Mouse (Mus musculus): ENCODE measurements around the gene Rin2. TPM values are rescaled to one million over a fixed set of nuclear protein-coding genes. Genes with fewer than 3 reads are reported as not detected.

The Rin2 gene
- polyA plus RNA-seq, 1 experiment from 2014 or later = 3.7 TPM

DNA sequence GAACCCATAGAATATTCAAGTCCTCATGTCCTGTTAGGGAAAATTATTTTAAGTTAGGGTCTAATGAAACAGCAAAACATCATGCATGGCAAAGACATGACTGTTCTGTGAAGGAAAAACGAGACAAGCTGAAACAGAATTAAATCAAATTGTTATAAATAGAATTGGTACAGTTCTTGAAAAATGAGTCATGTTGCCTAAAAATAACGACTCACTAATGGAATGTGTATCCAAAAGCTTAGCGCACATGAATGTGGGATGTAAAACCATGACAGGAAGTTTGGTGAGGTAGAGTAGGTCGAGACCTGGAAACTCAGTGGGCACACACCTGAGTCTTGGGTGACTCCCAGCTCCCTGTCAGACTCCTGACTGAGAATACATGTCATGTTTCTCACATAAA lies 4.9 kb upstream of the Rin2 start:
- H3K36me3 ChIP-seq = no peaks in the 10 kb centered on the region
- WGBS (ENCODE audit: insufficient replicate concordance) = 63% methylated on average over 4 of the region's 4 CpGs
- H3K27ac ChIP-seq = no peak overlapping the region
- peaks cover 8% of the 10 kb centered on the region for H3K4me1 ChIP-seq
- no peak for ATAC-seq
- H3K9ac ChIP-seq = no peak overlapping the region
- H3K9me3 ChIP-seq (replicated peaks) = no peaks in the 10 kb centered on the region
- no peak overlapping the region for H3K4me3 ChIP-seq
- H3K4me2 ChIP-seq = no peak overlapping the region
- peaks cover 22% of the 10 kb centered on the region for H3K27me3 ChIP-seq (replicated peaks)

DNA sequence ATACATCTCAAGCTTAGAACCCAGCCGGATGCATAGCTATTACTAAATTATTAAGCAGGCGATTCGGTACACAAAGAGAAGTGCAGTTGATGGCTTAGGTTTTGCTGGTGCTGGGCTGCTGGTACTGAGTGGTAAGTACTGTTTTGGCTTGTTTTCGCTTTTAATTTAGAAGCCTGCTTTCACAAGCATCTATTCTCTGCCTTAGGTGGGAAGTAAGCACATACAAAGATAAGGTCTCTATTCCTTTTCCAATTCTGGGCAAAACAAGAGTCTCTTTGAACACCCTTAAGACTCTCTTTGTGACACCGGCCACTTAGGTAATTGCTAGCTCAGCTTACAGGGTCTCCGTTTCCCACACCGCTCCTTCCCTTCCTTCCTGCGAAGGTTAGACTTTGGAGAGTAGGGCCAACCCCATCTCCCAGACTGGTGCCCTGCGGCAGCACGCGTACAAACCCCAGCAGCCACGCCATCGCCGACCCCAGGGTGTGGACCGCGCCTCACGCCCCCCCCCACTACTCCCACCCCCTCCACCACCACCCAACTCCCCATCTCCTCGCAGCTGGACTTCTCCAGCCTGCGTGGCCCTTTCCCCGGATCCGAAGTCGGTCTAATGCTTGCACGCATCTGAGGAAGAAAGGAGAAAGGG lies 396 bp upstream of the Rin2 start:
- Histone ChIP-seq H3K27me3 (replicated peaks) (peaks cover 23% of the 10 kb centered on the region), H3K27ac (0 out of 2 replicates have a peak overlapping the region, but pooled peaks have one; percentile 36), H3K4me2 (peak overlapping the region; percentile 76), H3K36me3 (no peaks in the 10 kb centered on the region), H3K4me1 (peaks cover 13% of the 10 kb centered on the region), H3K9ac (peak overlapping the region; percentile 50), H3K9me3 (replicated peaks) (no peaks in the 10 kb centered on the region), H3K4me3 (peak overlapping the region; percentile 57)
- no peak for ATAC-seq
- 5% methylated on average over 22 of the region's 23 CpGs for WGBS (ENCODE audit: insufficient replicate concordance)

DNA sequence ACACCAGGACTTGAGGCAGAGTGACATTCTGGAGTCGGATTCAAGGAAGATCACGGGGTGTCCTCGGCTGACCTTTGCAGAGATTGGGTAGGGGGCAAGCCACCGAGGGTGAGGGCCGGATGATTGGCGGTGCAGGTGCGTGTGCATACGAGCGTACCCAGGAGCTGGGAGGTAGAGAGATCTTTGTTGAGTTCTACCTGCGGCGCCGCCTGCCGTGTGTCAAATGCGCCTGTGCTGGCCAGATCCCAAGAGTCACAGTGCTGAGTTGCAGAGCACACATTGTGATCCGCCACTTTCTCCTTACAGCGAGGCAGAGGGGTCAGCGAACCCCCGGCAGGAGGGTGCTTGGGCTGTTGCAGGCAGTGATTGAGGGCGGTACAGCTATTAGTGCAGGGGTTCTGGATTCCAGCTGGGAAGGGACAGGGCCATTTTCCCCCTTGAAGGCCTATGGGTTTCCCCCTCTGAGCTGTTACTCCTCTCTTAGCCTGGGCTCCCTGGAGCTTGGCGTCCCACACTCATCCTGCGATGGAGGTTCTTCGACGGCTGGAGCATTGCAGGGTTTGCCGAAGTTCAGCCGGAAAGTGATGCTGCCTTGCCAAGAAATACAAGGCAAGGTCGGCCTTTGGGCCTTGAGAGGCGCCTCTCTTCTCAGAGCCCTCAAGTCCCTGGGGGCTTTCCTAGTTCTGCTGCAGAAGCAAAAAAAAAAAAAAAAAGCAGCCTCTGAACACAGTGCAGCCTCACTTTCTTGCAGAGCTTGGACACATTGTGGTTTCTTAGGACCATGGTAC lies 935 bp downstream of the Rin2 start:
- 0 out of 2 replicates have a peak overlapping the region, but pooled peaks have one; percentile 50 for H3K9ac ChIP-seq
- whole genome bisulfite sequencing (ENCODE audit: insufficient replicate concordance) = 15% methylated on average over 27 of the region's 27 CpGs
- peak overlapping the region; percentile 57 for H3K4me3 ChIP-seq
- no peaks in the 10 kb centered on the region for H3K9me3 ChIP-seq (replicated peaks)
- ATAC-seq = no peak
- H3K4me2 ChIP-seq = peak overlapping the region; percentile 76
- peaks cover 13% of the 10 kb centered on the region for H3K4me1 ChIP-seq
- H3K27me3 ChIP-seq (replicated peaks) = peaks cover 23% of the 10 kb centered on the region
- no peaks in the 10 kb centered on the region for H3K36me3 ChIP-seq
- H3K27ac ChIP-seq = no peak overlapping the region

DNA sequence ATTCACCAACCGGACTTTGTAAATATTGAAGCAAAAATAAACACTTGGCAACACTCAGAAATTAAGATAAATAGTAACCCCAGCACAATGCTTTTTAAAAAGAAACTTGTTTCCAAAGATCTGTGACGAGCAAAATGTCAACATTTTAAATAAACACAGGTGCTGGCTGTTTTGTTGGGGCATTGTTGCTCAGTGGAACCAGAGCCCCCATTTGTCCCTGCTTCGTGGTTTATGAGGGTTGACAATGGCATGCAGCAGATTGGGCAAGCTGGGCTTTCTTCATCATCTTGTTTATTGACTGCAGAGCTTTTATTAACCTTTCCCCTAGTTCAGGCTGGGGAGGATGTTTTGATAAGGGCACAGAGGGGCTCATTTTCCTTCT lies 1.5 kb downstream of the Rin2 start:
- H3K4me2 ChIP-seq = no peak overlapping the region
- H3K4me3 ChIP-seq = no peak overlapping the region
- no peaks in the 10 kb centered on the region for H3K9me3 ChIP-seq (replicated peaks)

DNA sequence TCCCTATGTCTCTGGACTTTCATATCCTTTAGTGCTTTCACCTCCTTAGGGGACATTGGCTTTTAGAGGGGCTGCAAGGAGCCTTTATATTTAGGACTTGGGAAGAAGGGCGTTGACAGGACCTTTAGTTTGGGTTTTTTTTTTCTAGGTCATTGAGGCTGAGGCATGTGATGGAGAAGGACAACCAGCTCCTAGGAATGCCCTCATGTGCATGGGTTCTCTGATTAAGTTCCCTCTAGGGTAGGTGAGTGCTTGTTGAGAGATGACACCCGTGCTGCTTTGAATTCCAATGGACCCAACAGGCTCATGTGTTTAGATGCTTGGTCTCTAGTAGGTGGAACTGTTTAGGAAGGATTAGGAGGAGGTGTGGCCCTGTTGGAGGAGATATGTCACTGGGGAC lies 1.9 kb downstream of the Rin2 start:
- Histone ChIP-seq H3K4me2 (no peak overlapping the region), H3K9ac (no peak overlapping the region), H3K27ac (no peak overlapping the region), H3K36me3 (no peaks in the 10 kb centered on the region), H3K9me3 (replicated peaks) (no peaks in the 10 kb centered on the region), H3K27me3 (replicated peaks) (peaks cover 23% of the 10 kb centered on the region), H3K4me3 (no peak overlapping the region), H3K4me1 (peaks cover 13% of the 10 kb centered on the region)
- WGBS (ENCODE audit: insufficient replicate concordance) = 72% methylated on average over 2 of the region's 2 CpGs
- no peak for ATAC-seq

More for the DNA sequence above, 1.5 kb downstream of the Rin2 start:
- 56% methylated on average over 3 of the region's 3 CpGs for WGBS (ENCODE audit: insufficient replicate concordance)
- Histone ChIP-seq H3K4me1 (peaks cover 13% of the 10 kb centered on the region), H3K9ac (no peak overlapping the region), H3K36me3 (no peaks in the 10 kb centered on the region), H3K27ac (no peak overlapping the region), H3K27me3 (replicated peaks) (peaks cover 23% of the 10 kb centered on the region)
- no peak for ATAC-seq

DNA sequence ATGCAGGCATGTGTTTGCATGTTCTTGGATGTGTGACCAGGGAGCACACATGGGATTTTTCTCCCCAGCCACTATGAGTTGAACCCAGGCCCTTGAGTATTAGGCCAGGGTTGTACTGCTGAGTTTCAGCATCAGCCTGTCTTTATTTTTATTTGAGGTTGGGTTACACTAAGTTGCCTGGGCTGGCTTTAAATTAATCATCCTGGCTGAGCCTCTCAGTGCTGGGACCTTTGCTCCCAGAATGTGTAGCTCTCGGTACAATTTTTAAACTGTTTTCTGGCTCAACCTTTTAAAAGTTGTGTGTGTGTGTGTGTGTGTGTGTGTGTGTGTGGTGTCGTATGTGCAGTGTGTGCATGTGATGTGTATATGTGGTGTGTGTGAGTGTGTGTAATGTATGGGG lies 5.1 kb downstream of the Rin2 start:
- peaks cover 4% of the 10 kb centered on the region; the same call in 1 of the 2 replicates for H3K4me1 ChIP-seq
- 67% methylated on average over 2 of the region's 2 CpGs for WGBS (ENCODE audit: insufficient replicate concordance)
- no peak overlapping the region for H3K4me3 ChIP-seq
- H3K9me3 ChIP-seq (replicated peaks) = no peaks in the 10 kb centered on the region
- no peak for ATAC-seq
- no peak overlapping the region for H3K4me2 ChIP-seq
- H3K9ac ChIP-seq = no peak overlapping the region
- peaks cover 1% of the 10 kb centered on the region; the same call in 1 of the 2 replicates for H3K27me3 ChIP-seq (replicated peaks)
- H3K27ac ChIP-seq = no peak overlapping the region
- H3K36me3 ChIP-seq = no peaks in the 10 kb centered on the region

DNA sequence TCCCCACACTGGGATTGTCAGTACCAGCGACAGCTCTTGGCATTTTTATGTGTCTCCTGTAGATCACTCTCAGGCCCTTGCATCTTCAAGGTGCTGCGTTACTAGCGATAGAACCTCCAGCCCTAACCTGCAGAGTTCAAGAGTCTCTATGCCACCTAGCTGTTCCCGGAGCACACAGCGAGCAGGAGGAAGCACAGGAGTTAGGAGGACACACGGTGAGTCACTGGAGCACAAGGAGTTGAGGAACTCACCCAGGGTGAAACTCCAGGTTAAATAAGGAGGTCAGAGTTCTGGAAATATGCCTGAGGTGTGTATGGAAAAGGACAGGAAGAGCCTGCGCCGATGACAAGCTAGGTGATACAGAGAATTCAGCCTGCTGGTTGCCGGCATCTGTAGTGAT lies 5.7 kb downstream of the Rin2 start:
- no peaks in the 10 kb centered on the region for H3K9me3 ChIP-seq (replicated peaks)
- H3K27ac ChIP-seq = 0 out of 2 replicates have a peak overlapping the region, but pooled peaks have one; percentile 21
- 67% methylated on average over 9 of the region's 9 CpGs for WGBS (ENCODE audit: insufficient replicate concordance)

DNA sequence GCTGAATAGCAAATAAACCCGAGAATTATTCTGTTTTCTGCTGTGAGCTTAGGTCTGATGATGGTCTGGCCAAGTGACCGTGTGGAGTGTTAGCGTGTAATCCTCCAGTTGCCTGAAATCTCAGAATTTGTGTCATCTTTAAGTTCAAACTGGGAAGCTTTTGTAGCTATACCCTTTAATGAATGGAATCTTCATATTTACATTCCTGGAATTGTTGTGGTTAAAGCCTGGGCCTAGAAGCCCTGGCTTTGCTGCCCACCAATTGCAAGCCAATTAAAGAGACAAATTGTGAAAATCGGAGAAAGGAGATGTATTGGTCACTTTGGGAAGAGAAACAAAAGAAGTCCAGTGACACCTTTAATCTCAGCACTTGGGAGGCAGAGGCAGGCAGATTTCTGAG lies 6.6 kb downstream of the Rin2 start:
- Histone ChIP-seq H3K9ac (no peak overlapping the region), H3K4me2 (no peak overlapping the region), H3K36me3 (no peaks in the 10 kb centered on the region), H3K4me3 (no peak overlapping the region), H3K27ac (no peak overlapping the region), H3K4me1 (no peaks in the 10 kb centered on the region), H3K9me3 (replicated peaks) (no peaks in the 10 kb centered on the region), H3K27me3 (replicated peaks) (no peaks in the 10 kb centered on the region; the same call in 1 of the 2 replicates)
- 57% methylated on average over 4 of the region's 4 CpGs for WGBS (ENCODE audit: insufficient replicate concordance)
- ATAC-seq = no peak

More for the DNA sequence above, 5.7 kb downstream of the Rin2 start:
- no peaks in the 10 kb centered on the region; the same call in 1 of the 2 replicates for H3K27me3 ChIP-seq (replicated peaks)
- no peak overlapping the region for H3K9ac ChIP-seq
- no peak overlapping the region for H3K4me3 ChIP-seq
- no peaks in the 10 kb centered on the region for H3K4me1 ChIP-seq
- H3K36me3 ChIP-seq = no peaks in the 10 kb centered on the region
- no peak for ATAC-seq
- no peak overlapping the region for H3K4me2 ChIP-seq

DNA sequence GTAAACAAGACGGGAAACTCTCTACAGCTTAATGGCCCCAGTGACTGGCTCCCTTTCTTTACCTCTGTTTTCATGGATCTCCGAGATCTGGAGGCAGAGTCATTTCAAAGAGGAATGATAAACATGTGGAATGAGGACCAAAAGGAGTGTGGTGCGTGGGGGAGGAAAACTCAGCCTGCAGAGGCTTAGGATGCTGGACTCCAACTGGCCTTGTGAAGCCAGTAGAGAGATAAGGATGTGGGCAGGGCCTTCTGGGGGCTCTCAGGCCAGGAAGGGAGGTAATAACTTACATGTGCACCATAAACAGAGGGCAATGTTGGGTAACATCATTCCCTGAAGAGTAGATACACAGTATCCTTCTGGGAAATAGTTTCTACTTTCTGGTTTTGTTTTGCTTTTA lies 7.9 kb downstream of the Rin2 start:
- 43% methylated on average over 3 of the region's 3 CpGs for WGBS (ENCODE audit: insufficient replicate concordance)
- H3K36me3 ChIP-seq = no peaks in the 10 kb centered on the region
- H3K9ac ChIP-seq = no peak overlapping the region
- no peaks in the 10 kb centered on the region for H3K4me1 ChIP-seq
- no peak overlapping the region for H3K27ac ChIP-seq
- no peaks in the 10 kb centered on the region for H3K9me3 ChIP-seq (replicated peaks)
- no peaks in the 10 kb centered on the region; the same call in 1 of the 2 replicates for H3K27me3 ChIP-seq (replicated peaks)
- no peak overlapping the region for H3K4me2 ChIP-seq
- H3K4me3 ChIP-seq = no peak overlapping the region
- no peak for ATAC-seq

DNA sequence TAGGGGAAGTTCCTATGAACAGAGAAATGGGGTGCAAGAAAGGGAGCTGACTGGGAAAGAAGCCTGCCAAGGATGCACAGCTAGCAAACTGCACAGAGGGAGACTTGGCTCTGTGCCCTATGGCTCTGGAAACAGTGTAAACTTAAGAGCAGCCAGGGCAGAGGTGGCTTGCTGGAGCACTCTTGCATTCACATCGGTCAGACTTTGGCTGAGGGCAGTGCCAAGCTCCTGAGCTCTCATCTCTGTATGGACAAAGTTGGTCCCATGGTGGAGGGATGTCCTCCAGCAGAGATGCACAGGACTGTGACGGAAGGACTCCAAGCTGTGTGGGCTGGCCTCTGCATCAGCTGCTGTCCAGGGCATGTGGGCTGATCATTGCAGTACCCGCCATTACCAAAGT lies 8.5 kb downstream of the Rin2 start:
- no peak overlapping the region; the same call in 1 of the 2 replicates for H3K27ac ChIP-seq

DNA sequence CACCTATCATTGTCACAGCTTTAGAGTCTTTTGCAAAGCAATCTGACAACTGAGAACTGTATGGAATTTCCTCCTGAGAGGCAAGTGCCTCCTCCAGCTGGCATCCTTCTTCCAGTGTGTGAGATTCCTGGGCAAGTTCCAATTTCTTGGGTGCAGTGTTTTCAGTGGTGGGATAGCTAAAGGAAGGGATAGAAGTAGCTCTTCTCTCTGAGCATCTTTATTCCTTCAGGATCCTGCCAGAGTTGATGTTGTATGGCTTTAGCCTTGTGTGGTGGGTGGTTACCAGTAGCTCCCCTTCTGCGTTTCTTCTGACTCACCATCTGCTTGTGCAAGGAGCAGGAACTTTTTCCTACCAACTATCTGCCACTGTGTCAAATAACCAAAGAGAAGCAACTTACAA lies 9.1 kb downstream of the Rin2 start:
- 69% methylated on average over 1 of the region's 1 CpGs for WGBS (ENCODE audit: insufficient replicate concordance)
- no peak overlapping the region for H3K4me3 ChIP-seq

More for the DNA sequence above, 8.5 kb downstream of the Rin2 start:
- no peaks in the 10 kb centered on the region for H3K4me1 ChIP-seq
- no peak overlapping the region for H3K9ac ChIP-seq
- 62% methylated on average over 3 of the region's 3 CpGs for WGBS (ENCODE audit: insufficient replicate concordance)
- no peaks in the 10 kb centered on the region; the same call in 1 of the 2 replicates for H3K27me3 ChIP-seq (replicated peaks)
- no peak for ATAC-seq
- H3K36me3 ChIP-seq = no peaks in the 10 kb centered on the region
- H3K9me3 ChIP-seq (replicated peaks) = no peaks in the 10 kb centered on the region
- no peak overlapping the region for H3K4me3 ChIP-seq
- no peak overlapping the region for H3K4me2 ChIP-seq

DNA sequence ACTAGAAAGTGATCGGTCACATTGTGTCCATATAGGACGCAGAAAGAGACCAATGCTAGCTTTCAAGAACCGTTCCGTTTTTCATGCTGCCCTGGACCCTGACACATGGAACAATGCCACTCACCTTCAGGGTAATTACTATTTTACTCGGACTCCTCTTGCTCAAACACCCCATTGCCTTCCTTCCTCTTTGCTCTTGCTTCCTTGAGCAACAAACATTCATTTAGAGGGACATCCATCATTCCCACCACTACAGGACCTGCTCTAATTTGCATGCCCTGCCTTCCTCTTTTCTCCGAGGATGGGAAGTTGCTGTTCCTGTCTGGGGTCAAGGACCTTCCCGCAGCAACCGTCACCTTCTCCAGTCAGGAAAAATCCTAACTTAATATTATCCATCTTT lies 9.9 kb downstream of the Rin2 start:
- H3K9ac ChIP-seq = no peak overlapping the region
- no peaks in the 10 kb centered on the region for H3K36me3 ChIP-seq
- H3K4me1 ChIP-seq = no peaks in the 10 kb centered on the region
- H3K27me3 ChIP-seq (replicated peaks) = no peaks in the 10 kb centered on the region
- 32% methylated on average over 8 of the region's 8 CpGs for WGBS (ENCODE audit: insufficient replicate concordance)
- no peak for ATAC-seq
- no peaks in the 10 kb centered on the region for H3K9me3 ChIP-seq (replicated peaks)
- no peak overlapping the region for H3K4me3 ChIP-seq
- no peak overlapping the region for H3K4me2 ChIP-seq
- H3K27ac ChIP-seq = no peak overlapping the region

More for the DNA sequence above, 9.1 kb downstream of the Rin2 start:
- Histone ChIP-seq H3K4me1 (no peaks in the 10 kb centered on the region), H3K27ac (no peak overlapping the region), H3K36me3 (no peaks in the 10 kb centered on the region), H3K9ac (no peak overlapping the region), H3K4me2 (no peak overlapping the region), H3K9me3 (replicated peaks) (no peaks in the 10 kb centered on the region), H3K27me3 (replicated peaks) (no peaks in the 10 kb centered on the region)
- no peak for ATAC-seq
